Mouse (Mus musculus) heart, adult 11 months (tissue): ENCODE results near the gene Olfr1030.

Experiments
- DNase-seq: peaks from one replicate; pipeline ENCODE4 v3.0.0; 2022

Olfr1030 gene

GRCm38 (mm10) chr2:85978976-85979375 is at the start of gene Olfr1030:
Gene Olfr1030, plus strand, starts transcription at chr2:85979276.
- no peak for DNase-seq

- DNase-seq = no peak
Observed at GRCm38 (mm10) chr2:85950137-85950536, 28.9 kb upstream of the Olfr1030 start, which contains the start of gene Olfr1028. Gene Olfr1028, plus strand, starts transcription at chr2:85950437.

GRCm38 (mm10) chr2:85973595-85973994 is 5.5 kb upstream of the Olfr1030 start, which contains the start of gene Olfr1029:
Gene Olfr1029, plus strand, starts transcription at chr2:85973895.
- DNase-seq = no peak

DNA sequence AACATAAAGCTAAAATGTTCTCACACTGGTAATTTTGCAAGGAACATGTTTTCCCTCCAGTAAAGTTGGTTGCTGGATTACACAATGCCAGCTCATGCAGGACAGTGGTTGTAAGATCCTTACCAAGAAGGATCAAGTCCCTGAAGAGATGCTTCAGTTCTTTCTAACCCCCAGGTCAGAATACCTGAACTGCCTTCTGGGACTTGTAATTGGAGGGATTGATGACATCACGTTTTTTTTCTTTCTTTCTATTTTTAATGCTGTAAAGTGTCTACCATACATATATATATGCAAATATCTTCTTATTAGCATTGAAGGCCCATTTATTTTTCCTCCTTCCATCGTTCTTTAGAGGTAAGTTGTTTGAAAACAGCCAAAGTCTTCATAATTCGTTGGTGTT is 10.9 kb downstream of the Olfr1030 start, which contains the start of gene Olfr1031:
Gene Olfr1031, plus strand, starts transcription at position 301 of the 400 bp plus-strand sequence.
- no peak for DNase-seq

GRCm38 (mm10) chr2:86005240-86005639 is 26.2 kb downstream of the Olfr1030 start, which contains the start of gene Olfr1032:
Gene Olfr1032, plus strand, starts transcription at chr2:86005540.
- DNase-seq = no peak

DNA sequence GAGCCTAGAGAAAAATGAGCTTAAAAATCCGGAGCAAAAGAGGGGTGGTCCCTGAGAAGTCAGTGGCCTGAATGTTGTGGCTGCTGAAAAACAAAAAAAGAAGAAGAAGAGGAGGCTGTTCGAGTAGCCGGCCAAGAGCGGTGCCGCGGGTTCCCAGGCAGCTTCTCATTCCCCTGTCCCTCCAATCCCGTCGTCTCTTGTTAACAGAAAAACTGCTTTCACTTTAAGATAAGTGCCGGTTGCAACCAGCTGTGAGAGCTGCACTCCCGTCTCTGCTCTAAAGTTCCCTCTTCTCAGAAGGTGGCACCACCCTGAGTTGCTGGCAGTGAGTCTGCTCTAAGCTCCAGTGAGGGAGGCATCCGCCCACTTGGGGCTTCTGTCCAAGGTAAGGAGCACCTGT is 41.3 kb downstream of the Olfr1030 start, which contains the start of gene Olfr1033:
Gene Olfr1033, plus strand, starts transcription at position 228 of the 400 bp plus-strand sequence.
- peak; percentile 97 for DNase-seq

- peak; percentile 79 for DNase-seq
Observed at GRCm38 (mm10) chr2:86021518-86021917, 42.4 kb downstream of the Olfr1030 start.
